ENCODE assay signal across 12 mouse cellular contexts in the genomic region with DNA sequence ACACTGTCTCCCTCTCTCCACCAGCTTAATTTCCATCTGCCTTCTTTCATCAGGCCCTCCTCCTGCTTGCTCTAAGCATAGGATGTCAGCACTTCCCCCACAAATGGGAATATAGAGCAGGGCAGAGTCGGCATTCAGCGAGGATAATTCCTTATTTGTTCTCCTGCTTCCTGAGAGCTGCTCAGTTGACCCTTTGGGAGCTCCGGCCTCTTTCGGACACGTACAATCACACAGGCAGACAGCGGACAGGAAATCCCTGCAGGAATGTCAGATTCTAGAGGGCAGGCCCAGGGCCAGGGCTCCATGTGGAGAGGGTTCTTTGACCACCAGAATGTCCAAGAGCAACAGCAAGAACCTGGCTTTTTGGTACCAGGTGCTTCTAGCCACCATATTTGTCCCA. TPM values are rescaled to one million over a fixed set of nuclear protein-coding genes. Genes with fewer than 3 reads are reported as not detected.
DNase-seq lines count a peak whose midpoint lies in the region; ATAC-seq lines count a peak whose summit lies in the region.
"Had no signal": no experiment of that assay in that cellular context is flagged by ENCODE, and none has a peak within 500 bp of the region (broad histone marks: within the 10 kb centered on the region; RNA-seq: fewer than 3 reads in every experiment).

No protein-coding gene starts in this region.

- 31% methylated on average over 6 of the region's 6 CpGs for WGBS in heart, embryonic 16.5 days
- WGBS in midbrain, embryonic 10.5 days: 3% methylated on average over 6 of the region's 6 CpGs
- 3% methylated on average over 6 of the region's 6 CpGs for WGBS in midbrain, embryonic 16.5 days

- ATAC-seq in heart, embryonic 16.5 days (replicated peaks; ENCODE audit: extremely low read depth, insufficient read depth, low FRiP score): peak; percentile 63
- no peak; the same call in 1 of the 2 replicates for ATAC-seq in midbrain, embryonic 16.5 days
- no peak for ATAC-seq in megakaryocyte progenitor cell, adult 5-6 weeks (replicated peaks; ENCODE audit: poor library complexity)

- no peaks in the 10 kb centered on the region for H3K36me3 ChIP-seq in heart, embryonic 16.5 days (ENCODE audit: control insufficient read depth, insufficient read depth)
- H3K36me3 ChIP-seq in midbrain, embryonic 10.5 days: no peaks in the 10 kb centered on the region
- H3K36me3 ChIP-seq in midbrain, embryonic 16.5 days (ENCODE audit: control insufficient read depth, insufficient read depth, low read length): no peaks in the 10 kb centered on the region

- H3K4me1 ChIP-seq in heart, embryonic 16.5 days (ENCODE audit: control insufficient read depth, insufficient read depth, low read length): no peaks in the 10 kb centered on the region; the same call in 1 of the 2 replicates
- H3K4me1 ChIP-seq in midbrain, embryonic 10.5 days: peaks cover 41% of the 10 kb centered on the region
- no peaks in the 10 kb centered on the region for H3K4me1 ChIP-seq in midbrain, embryonic 16.5 days (ENCODE audit: control insufficient read depth, insufficient read depth, low read length)

- no peak for DNase-seq in heart, adult 9 months (ENCODE audit: low spot score in 2 of 2)
- DNase-seq in midbrain, embryonic 10.5 days (ENCODE audit: low spot score): peak; percentile 77
- DNase-seq in embryo, embryonic 10.5 days (ENCODE audit: low spot score): peak; percentile 67
- no peak for DNase-seq in natural killer cell, adult 2 months (ENCODE audit: low spot score in 2 of 2)
- DNase-seq: right cerebral cortex, postnatal 4 days had no signal

- H3K4me2 ChIP-seq in heart, embryonic 16.5 days (ENCODE audit: low read depth, low read length): no peak overlapping the region
- no peak overlapping the region for H3K4me2 ChIP-seq in midbrain, embryonic 16.5 days (ENCODE audit: low read length)

- H3K27ac ChIP-seq in heart, embryonic 16.5 days (ENCODE audit: low read length): no peak overlapping the region
- peak overlapping the region; percentile 82 for H3K27ac ChIP-seq in midbrain, embryonic 10.5 days (replicated peaks)
- no peak overlapping the region for H3K27ac ChIP-seq in midbrain, embryonic 16.5 days (ENCODE audit: low read length)
- H3K27ac ChIP-seq: macrophage had no signal

- no peaks in the 10 kb centered on the region for H3K27me3 ChIP-seq in heart, embryonic 16.5 days (ENCODE audit: control insufficient read depth, insufficient read depth, low read length)
- peaks cover 65% of the 10 kb centered on the region for H3K27me3 ChIP-seq in midbrain, embryonic 10.5 days (ENCODE audit: low read depth, poor library complexity, severe bottlenecking)
- no peaks in the 10 kb centered on the region for H3K27me3 ChIP-seq in midbrain, embryonic 16.5 days (ENCODE audit: control insufficient read depth, insufficient read depth, low read depth, low read length)

- no peak overlapping the region for H3K4me3 ChIP-seq in heart, embryonic 16.5 days (ENCODE audit: low read length)
- peak overlapping the region; percentile 42 for H3K4me3 ChIP-seq in midbrain, embryonic 10.5 days
- H3K4me3 ChIP-seq in midbrain, embryonic 16.5 days (ENCODE audit: low read depth, low read length): no peak overlapping the region
- H3K4me3 ChIP-seq: erythroblast, embryonic 14.5 days had no signal

- no peak overlapping the region for H3K9ac ChIP-seq in heart, embryonic 16.5 days (ENCODE audit: low read length)
- no peak overlapping the region for H3K9ac ChIP-seq in midbrain, embryonic 16.5 days (ENCODE audit: low read depth, low read length)

- no peaks in the 10 kb centered on the region for H3K9me3 ChIP-seq in heart, embryonic 16.5 days (replicated peaks; ENCODE audit: control insufficient read depth, low read length)
- H3K9me3 ChIP-seq in midbrain, embryonic 10.5 days (replicated peaks): no peaks in the 10 kb centered on the region
- no peaks in the 10 kb centered on the region for H3K9me3 ChIP-seq in midbrain, embryonic 16.5 days (replicated peaks; ENCODE audit: control insufficient read depth, low read length, poor library complexity, severe bottlenecking)

RNA-seq across cellular contexts. Expression of a gene that starts 9.5 kb away (rescaled TPM):
- not detected in 2 replicates for polyA plus RNA-seq in heart, embryonic 16.5 days (2015; fragmentation: Nextera tagmentation; extraction: Ambion mirVana)
- polyA plus RNA-seq in midbrain, embryonic 10.5 days (2016; fragmentation: Nextera tagmentation; extraction: Ambion mirVana): 95.4 and 137 TPM in 2 replicates
- polyA plus RNA-seq in midbrain, embryonic 16.5 days (2015; fragmentation: Nextera tagmentation; extraction: Ambion mirVana): 34.3 and 34.5 TPM in 2 replicates
- not detected in 2 replicates for total RNA-seq in megakaryocyte progenitor cell, adult 5-6 weeks (2015)
- not detected in 2 replicates for total RNA-seq in megakaryocyte progenitor cell, adult 5-6 weeks (2017)
- total RNA-seq: gastrocnemius, adult 18-20 months; neutrophil, adult 5-6 weeks had no signal
- polyA plus RNA-seq: erythroblast, embryonic 14.5 days; macrophage had no signal

Comparison
In these comparisons a context has a peak if more than half of its experiments do, and no peak if none do; other contexts are left out.
1. DNase-seq: peak in midbrain, embryonic 10.5 days (single experiment) and embryo, embryonic 10.5 days (single experiment); none in heart, adult 9 months (0 of 2) and natural killer cell, adult 2 months (0 of 2).
2. RNA of a gene that starts 9.5 kb away (polyA plus RNA-seq): 95.4 to 137 TPM in midbrain, embryonic 10.5 days and 34.3 to 34.5 TPM in midbrain, embryonic 16.5 days; not detected in heart, embryonic 16.5 days; every median in the first group is over 10 times any median in the second.